Mouse (Mus musculus) kidney, postnatal 10 days (tissue): ENCODE data around the gene Ncoa3.

ENCODE experiments used
- DNase-seq: peaks from one replicate; pipeline ENCODE4 v3.0.0; 2021; ENCODE audit warnings: mixed read lengths

The Ncoa3 gene

DNA sequence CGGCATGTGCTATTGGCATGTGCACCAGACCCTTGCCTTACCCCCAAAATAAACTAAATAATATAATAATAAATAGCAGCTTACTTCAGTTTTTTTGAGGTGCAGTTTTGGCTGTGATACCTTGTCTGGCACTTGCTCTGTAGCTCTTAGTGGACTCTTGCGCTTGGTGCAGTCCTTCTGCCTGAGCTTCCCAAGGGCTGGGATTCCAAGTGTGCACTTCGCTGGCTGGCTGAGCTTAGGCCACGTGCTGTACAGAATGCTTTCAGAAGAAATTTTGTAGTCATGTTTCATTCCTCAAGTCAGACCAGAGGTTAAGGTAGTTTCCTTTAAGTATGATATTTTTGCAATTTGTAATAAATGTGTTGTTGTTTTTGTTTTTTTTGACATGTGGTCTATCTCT, 47.2 kb downstream of the Ncoa3 start:
- no peak for DNase-seq

- DNase-seq = no peak
Measured at GRCm38 (mm10) chr2:166042542-166042941, 50.1 kb downstream of the Ncoa3 start.

DNA sequence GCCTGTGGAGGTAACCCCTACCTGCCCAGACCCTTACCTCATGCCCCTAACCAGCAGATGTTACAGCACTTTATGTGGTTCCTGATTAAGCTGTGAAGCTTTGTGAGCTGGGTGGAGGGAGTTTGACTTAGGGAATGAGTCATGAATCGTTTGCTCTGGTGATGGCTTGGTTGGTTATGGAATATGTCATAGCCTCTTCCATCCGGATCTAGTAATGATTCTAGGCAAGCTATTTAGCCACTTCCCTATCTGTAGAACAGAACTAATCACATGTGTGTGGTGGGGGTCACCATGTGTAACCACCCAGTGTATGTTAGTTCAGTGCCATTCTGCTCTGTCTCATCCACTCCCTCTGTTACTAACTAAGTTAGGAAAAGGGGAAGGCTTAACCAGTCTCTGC, 52.6 kb downstream of the Ncoa3 start:
- no peak for DNase-seq

DNA sequence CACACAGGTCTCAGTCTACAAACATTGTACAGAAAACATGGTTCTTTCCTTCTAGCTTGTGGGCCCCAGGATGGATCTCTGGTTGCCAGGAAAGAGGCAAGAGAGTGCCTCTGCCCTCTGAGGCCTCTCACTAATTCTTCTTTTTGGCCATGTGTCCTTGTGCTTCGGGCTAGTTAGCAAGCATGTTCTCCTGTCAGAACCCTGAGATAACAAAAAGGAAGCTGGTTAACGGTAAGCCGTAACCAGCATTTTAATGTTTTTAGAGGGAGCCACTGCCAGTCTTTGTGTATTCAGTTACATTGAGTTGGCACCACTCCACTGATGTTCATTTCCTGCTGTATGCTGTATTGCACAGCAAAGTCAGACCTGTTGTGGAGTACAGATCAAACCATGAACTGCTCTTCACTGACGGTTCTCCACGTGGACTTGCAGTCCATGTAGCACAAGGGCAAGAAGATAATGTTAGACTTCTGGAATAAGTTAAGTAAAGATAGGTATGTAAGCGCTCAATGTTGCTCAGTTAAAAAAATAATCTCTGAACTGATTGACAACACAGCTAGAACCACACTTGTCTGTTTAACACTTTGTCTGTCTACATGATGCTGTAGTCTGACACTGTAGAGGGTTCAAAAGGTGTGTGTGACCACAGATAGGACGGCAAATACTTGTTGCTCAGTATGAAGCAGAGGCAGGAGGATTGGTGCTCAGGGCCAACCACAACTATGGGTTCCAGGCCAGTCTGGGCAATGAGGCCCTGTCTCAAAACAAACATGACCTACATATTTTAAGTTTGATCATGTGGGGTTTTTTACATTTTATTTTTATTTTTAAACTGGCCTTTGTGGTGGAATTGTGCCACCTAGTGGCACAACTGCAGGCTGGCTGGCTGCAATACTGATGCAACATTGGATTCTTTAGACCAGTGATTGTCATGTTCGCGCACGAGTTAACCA, 53.4 kb downstream of the Ncoa3 start:
- peak; percentile 58 for DNase-seq

DNA sequence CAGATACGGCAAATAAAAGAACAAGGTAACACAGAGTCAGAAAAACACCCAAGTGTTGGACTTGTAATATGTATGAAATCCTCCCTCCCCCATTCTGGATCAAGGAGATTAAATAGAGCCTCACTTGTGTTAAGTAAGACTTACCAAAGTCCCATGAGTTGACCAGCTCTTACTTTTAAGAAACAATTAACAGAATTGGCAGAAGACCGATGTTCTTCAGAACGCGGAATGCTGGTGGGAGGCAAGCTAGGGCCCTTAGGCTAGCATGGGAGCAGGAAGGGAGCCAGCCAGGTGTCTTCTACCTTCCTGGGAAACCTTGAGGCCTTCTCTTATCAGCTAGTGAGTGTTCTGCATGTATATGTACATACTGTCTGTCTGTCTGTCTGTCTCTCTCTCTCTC, 55.5 kb downstream of the Ncoa3 start:
- DNase-seq = no peak

DNA sequence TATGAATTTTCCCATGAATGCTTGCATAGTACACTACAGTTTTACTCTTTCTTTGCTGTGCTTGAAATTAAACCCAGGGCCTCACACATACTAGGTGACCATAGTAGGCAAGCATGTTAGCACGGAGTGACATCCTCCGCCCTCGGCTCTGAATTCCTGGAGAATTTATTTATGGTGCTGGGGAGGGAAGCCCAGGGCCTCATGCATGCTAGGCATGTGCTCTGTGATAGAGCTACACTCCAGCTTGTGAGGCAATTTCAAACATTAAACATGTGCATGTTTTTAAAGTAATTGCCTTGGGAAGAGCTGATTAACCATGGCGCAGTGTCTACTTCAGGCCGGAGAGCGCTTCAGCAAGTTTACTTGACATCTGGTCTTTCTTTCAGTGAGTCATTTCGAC, 56.4 kb downstream of the Ncoa3 start:
- no peak for DNase-seq

- no peak for DNase-seq
Measured at GRCm38 (mm10) chr2:166051421-166051820, 59.0 kb downstream of the Ncoa3 start.

GRCm38 (mm10) chr2:166051966-166052365, 59.5 kb downstream of the Ncoa3 start:
- no peak for DNase-seq

GRCm38 (mm10) chr2:166054002-166054539, 61.6 kb downstream of the Ncoa3 start:
- no peak for DNase-seq

DNA sequence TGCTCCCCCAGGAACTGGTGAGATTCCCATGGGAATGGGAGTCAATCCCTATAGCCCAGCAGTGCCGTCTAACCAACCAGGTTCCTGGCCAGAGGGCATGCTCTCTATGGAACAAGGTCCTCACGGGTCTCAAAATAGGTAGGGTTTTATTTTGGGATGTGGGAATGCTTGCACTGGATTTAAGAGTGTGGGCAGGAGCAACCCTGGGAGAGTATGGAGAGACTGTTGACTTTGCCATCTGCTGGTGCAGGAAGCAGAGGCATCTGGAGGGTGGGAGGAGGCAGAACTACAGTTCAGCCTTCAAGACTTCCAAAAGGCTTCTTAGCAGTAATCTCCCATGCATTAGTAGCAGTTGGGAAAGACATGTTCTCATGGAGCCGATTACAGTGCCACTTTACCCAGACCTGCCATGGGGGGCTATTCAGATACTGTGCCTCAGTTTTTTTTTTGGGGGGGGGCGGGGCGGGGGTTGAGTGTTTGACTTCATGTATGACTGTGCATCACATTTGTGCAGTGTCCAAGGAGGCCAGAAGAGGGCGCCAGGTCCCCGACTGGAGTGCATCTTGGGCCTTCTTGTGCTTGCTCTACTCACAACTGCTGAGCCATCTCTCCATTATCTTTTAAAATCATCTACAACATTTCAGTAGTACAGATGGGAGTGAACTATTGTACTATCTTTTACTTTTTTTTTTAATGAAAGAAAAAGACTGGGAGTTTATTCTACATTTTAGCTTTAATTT, 67.4 kb downstream of the Ncoa3 start:
- peak; percentile 80 for DNase-seq

GRCm38 (mm10) chr2:166062008-166062407, 69.6 kb downstream of the Ncoa3 start:
- DNase-seq = no peak

- no peak for DNase-seq
Measured at GRCm38 (mm10) chr2:166062431-166062830, 70.0 kb downstream of the Ncoa3 start.

- DNase-seq = no peak
Measured at GRCm38 (mm10) chr2:166066434-166066833, 74.0 kb downstream of the Ncoa3 start.

- DNase-seq = no peak
Measured at GRCm38 (mm10) chr2:166068261-166068660, 75.8 kb downstream of the Ncoa3 start.

DNA sequence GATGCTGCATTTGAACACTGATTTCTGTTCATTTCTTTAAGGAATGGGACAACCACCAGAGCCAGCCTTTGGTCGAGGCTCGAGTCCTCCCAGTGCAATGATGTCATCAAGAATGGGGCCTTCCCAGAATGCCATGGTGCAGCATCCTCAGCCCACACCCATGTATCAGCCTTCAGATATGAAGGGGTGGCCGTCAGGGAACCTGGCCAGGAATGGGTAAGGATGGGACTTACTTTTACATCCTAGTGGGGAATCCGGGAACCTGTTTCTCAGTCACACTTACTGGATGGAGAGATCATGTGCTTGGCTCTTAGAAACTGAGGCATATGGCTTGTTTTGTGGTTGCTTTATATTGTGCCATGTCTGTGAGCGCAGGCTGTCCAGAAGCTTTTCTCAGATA, 76.7 kb downstream of the Ncoa3 start:
- no peak for DNase-seq

- DNase-seq = no peak
Measured at GRCm38 (mm10) chr2:166069738-166070137, 77.3 kb downstream of the Ncoa3 start.

DNA sequence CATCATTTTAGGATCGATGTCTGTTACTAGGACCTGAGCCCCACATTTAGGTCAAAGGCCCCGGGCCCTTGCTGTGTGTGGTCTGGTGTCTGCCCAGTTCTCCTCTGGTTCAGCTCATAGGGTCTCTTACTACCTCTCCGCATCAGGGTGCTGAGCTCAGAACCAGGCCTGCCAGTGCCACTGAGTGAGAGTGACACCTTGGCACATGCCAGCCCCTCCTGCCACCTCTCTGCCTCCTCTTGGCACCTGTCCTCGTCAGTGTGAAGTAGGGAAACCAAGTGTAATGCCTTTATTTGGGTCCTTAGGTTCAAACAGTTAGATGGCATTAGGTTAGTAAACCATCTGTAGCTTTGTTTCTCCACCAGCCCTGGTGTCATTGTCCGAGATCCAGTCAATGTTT, 79.0 kb downstream of the Ncoa3 start:
- no peak for DNase-seq

GRCm38 (mm10) chr2:166071889-166072288, 79.5 kb downstream of the Ncoa3 start:
- no peak for DNase-seq

GRCm38 (mm10) chr2:166073082-166073481, 80.6 kb downstream of the Ncoa3 start:
- DNase-seq = no peak

GRCm38 (mm10) chr2:166074322-166074721, 81.9 kb downstream of the Ncoa3 start:
- no peak for DNase-seq

DNA sequence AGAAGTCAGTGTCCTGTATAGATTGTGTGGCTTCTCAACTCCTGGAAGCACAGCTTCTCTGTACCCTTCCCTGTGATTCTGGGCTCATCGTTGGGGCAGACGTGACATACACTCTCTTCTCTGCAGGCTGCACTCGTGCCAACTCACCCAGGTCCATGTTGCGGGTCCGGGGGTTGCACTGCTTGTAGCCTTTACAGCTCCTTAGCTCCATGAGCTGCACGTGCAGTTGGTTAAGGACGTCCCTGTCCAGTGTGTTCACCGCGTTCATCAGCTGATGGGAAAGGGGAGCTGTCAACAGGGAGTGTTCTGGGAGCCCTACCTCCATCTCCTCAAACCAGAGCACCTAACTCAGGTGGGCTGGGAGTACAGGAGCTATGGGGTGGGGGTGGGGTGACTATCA, 84.9 kb downstream of the Ncoa3 start:
- no peak for DNase-seq

DNA sequence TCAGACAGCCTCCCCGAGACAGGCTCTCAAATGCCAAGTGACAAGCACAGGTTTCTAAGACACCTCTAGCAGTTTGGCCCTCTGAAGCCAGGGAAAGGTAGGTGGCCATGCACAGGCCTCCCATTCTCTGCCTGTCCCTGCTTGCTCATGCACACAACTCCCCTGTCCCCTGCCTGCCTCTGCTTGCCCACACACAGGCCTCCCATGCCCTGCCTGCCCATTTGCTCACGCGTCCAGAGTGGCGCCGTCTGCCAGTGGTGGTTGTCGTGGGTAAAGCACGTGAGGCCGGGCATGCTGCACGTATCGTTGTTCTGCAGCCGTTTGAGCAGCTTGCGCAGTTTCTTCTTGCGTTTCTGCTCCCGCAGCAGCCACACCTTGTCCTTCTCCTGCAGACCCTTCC, 86.8 kb downstream of the Ncoa3 start:
- DNase-seq = no peak

GRCm38 (mm10) chr2:166079961-166080885, 87.8 kb downstream of the Ncoa3 start:
- DNase-seq = peak; percentile 78
